Mouse (Mus musculus) hindbrain, embryonic 14.5 days (tissue): ENCODE results near the gene Mlf2. TPM values are rescaled to one million over a fixed set of nuclear protein-coding genes. Genes with fewer than 3 reads are reported as not detected.
A peak's percentile ranks its signal among the peaks of the same experiment; 100 is the strongest.
"Not testable (repeated sequence)": the region's sequence is repeated elsewhere in the genome, so short reads cannot be mapped to it uniquely, and the experiment has no call there.

Source experiments
- ATAC-seq: fragments of 200-750 bp; cut with Nextera tagmentation; 2 replicates; pipeline ENCODE4 v1.8.0; 2017; ENCODE audit warnings: moderate number of reproducible peaks, mild to moderate bottlenecking, moderate TSS enrichment, moderate library complexity; ENCODE audit not compliant: low FRiP score
- DNase-seq: peaks from one replicate; pipeline ENCODE4 v3.0.0-alpha.2; 2015; ENCODE audit warnings: low spot score
- H3K27ac ChIP-seq: fragments of 300-500 bp; sonication (generic); 2 replicates; pipeline ENCODE4 v1.5.1; 2014; ENCODE audit warnings: mild to moderate bottlenecking, moderate library complexity
- H3K27me3 ChIP-seq: fragments of 300-500 bp; sonication (generic); 2 replicates; pipeline ENCODE4 v1.6.1; 2014; ENCODE audit warnings: mild to moderate bottlenecking, low read length, mixed read lengths; ENCODE audit not compliant: control insufficient read depth, insufficient read depth
- H3K36me3 ChIP-seq: fragments of 300-500 bp; sonication (generic); replicated peaks from 2 replicates; pipeline ENCODE4 v1.6.1; 2014; ENCODE audit not compliant: control insufficient read depth, insufficient read depth
- H3K4me1 ChIP-seq: fragments of 300-500 bp; sonication (generic); replicated peaks from 2 replicates; pipeline ENCODE4 v1.6.1; 2014; ENCODE audit warnings: antibody characterized with exemption, low read length, mixed read lengths; ENCODE audit not compliant: control insufficient read depth, insufficient read depth
- H3K4me2 ChIP-seq: fragments of 300-500 bp; sonication (generic); replicated peaks from 2 replicates; pipeline ENCODE4 v1.6.1; 2014; ENCODE audit warnings: mild to moderate bottlenecking, moderate library complexity
- H3K4me3 ChIP-seq: fragments of 300-500 bp; sonication (generic); replicated peaks from 2 replicates; pipeline ENCODE4 v1.5.1; 2014; ENCODE audit warnings: mild to moderate bottlenecking, low read length
- H3K9ac ChIP-seq: fragments of 300-500 bp; sonication (generic); 2 replicates; pipeline ENCODE4 v1.6.1; 2014
- H3K9me3 ChIP-seq: fragments of 300-500 bp; sonication (generic); 2 replicates; pipeline ENCODE4 v1.6.1; 2016; ENCODE audit warnings: low read length; ENCODE audit not compliant: control insufficient read depth
- WGBS: fragments of 180-500 bp; shearing (Covaris S2); extraction: QIAGEN DNeasy Blood & Tissue Kit; methylation state at CpG from one replicate; pipeline ENCODE4 v1.1.7; 2014; 5-methylcytosine and 5-hydroxymethylcytosine counted together
- polyA plus RNA-seq: library from polyadenylated mRNA; unstranded; fragments of >200 nt; fragmentation: Nextera tagmentation; extraction: Ambion mirVana; gene quantifications from 2 replicates; pipeline ENCODE4 v1.2.1, GENCODE M21; 2014

Gene Mlf2
- 577 and 614 TPM in 2 replicates for polyA plus RNA-seq

DNA sequence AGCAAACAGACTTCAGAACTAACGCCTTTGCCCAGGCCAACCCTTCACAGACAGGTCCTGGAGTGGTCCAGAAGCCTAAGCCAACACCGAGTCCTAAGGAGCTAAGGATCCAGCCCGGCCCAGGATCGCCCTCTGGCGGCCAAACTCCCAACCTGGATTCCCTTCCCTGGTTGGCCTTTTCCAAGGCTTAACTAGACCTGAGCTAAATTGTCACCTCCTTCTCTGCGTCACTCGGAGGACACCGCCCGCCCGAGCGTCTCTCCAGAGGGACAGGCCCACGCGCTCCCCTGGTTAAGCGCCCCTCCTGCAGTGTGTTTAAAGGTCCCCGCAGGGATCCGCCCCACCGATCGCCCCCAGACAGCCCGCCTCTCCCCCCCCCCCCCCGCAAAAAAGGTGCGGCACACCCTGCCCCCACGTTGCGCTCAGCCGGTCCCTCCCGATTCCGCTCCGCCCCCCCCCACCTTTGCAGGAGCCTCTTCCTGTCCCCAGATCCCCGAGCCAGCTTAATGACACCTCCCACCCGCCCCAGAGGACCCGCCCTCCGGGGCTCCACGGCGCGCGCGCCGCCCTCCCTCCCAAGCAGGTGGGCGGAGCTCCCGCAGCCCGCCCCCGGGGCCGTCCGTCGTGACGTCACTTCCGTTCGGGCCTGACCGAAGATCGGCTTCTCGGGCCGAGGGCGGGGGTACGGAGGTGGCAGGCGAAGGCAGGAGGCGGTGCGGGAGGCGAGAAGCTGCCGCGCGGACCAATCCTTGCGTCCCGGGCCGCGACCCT, at the start of gene Mlf2:
Mlf2 (plus strand) TSS at position 633 of the 771 bp plus-strand sequence.
- ATAC-seq (peak; percentile 93), DNase-seq (peak; percentile 99)
- Histone ChIP-seq H3K9ac (peak within 1 kb of the TSS; percentile 98), H3K4me2 (peak within 1 kb of the TSS; percentile 81), H3K36me3 (peaks cover 31% of the 10 kb centered on the region), H3K27ac (peak within 1 kb of the TSS; percentile 95), H3K4me3 (peak within 1 kb of the TSS; percentile 96), H3K4me1 (peaks cover 11% of the 10 kb centered on the region), H3K27me3 (no peaks in the 10 kb centered on the region), H3K9me3 (no peaks in the 10 kb centered on the region)
- WGBS = 0% methylated on average over 49 of the region's 64 CpGs

DNA sequence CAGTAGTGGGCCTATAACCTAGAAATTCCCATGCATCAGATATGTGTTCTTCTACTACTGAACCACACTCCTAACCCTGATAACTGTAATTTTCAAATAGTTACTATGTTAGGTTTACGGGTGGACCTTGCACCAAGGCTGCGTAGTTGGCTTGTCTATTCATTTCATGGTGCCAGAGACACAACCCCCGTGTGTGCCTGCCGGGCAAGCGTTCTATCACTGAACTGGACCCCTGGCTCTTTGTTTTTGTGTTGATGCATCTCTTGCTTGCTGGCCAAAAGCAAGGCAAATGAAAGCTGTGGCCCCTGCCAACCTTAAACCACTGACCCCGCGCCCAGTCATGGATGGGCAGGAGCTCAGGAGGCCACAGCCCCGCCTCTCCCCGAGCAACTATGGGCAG, 49.4 kb upstream of the Mlf2 start:
- 94% methylated on average over 9 of the region's 9 CpGs for WGBS
- no peak overlapping the region for H3K27ac ChIP-seq

DNA sequence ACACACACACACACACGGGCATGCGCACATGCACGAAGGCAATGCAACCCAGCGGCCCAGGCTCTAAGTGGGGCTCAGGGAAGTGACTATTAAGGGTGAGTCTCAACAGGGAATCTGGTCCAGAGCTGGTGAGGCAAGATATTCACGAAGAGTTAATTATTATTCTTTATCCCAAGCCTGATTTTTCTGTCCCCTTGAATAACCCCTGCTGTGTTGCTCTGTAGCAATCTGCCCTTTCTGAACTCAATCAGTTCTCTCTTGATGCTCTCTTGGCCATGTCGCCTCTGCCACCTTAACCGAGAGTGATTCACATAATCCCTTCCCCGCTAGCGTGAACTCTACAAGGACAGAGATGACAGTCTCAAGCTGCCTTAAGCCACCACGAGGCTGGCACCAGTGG, 47.8 kb upstream of the Mlf2 start:
- no peaks in the 10 kb centered on the region for H3K9me3 ChIP-seq
- H3K4me1 ChIP-seq = no peaks in the 10 kb centered on the region
- ATAC-seq (no peak), DNase-seq (no peak)
- WGBS = 68% methylated on average over 10 of the region's 10 CpGs
- H3K4me3 ChIP-seq = no peak overlapping the region
- no peak overlapping the region for H3K27ac ChIP-seq
- no peaks in the 10 kb centered on the region for H3K36me3 ChIP-seq
- no peak overlapping the region for H3K4me2 ChIP-seq
- no peak overlapping the region for H3K9ac ChIP-seq
- no peaks in the 10 kb centered on the region for H3K27me3 ChIP-seq

More for the DNA sequence above, 49.4 kb upstream of the Mlf2 start:
- no peaks in the 10 kb centered on the region for H3K4me1 ChIP-seq
- H3K9ac ChIP-seq = no peak overlapping the region
- H3K9me3 ChIP-seq = no peaks in the 10 kb centered on the region
- no peak overlapping the region for H3K4me3 ChIP-seq
- H3K36me3 ChIP-seq = no peaks in the 10 kb centered on the region
- ATAC-seq (no peak), DNase-seq (no peak)
- H3K4me2 ChIP-seq = no peak overlapping the region
- H3K27me3 ChIP-seq = no peaks in the 10 kb centered on the region

DNA sequence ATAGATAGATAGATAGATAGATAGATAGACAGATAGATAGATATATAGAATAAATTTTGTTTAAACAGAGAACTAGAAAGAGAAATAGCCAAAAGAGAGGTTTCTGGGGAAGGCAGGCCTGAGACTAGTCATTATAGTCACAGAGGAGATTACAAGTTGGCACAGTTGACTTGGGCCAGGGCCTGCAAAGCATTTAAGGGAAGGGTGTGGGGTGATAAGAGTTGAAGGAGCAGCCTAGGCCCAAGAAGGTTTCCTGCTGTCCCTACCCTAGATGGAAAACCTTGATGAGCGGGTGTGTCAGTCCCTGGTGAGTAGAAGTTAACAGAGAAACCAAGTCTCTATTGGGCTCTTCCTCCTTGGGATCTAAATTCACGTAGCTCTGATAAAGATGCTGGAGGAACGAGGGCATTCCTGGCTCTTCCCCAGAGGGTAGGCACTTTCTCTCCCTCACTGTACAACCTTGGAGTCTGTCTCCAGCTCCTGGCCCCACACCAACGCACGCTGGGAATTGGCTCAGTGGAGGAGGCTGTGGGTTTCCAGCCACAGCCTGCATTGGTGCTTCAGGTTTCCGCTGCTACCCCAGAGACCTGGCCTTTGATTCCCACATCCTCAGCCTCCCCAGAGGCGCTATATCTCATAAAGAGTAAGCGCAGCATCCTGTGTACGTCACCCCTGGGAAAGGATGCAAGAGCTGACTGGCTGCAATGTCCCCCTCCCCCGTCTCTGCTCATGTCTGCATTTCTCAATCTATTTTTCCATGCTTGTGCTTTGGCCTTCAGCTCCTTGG, 46.3 kb upstream of the Mlf2 start:
- H3K4me3 ChIP-seq = no peak overlapping the region
- no peak overlapping the region for H3K4me2 ChIP-seq
- ATAC-seq = no peak
- no peak for DNase-seq
- H3K9ac ChIP-seq = no peak overlapping the region
- WGBS = 72% methylated on average over 10 of the region's 10 CpGs
- H3K9me3 ChIP-seq = no peaks in the 10 kb centered on the region
- H3K27me3 ChIP-seq = no peaks in the 10 kb centered on the region
- H3K27ac ChIP-seq = no peak overlapping the region
- no peaks in the 10 kb centered on the region for H3K4me1 ChIP-seq
- no peaks in the 10 kb centered on the region for H3K36me3 ChIP-seq

DNA sequence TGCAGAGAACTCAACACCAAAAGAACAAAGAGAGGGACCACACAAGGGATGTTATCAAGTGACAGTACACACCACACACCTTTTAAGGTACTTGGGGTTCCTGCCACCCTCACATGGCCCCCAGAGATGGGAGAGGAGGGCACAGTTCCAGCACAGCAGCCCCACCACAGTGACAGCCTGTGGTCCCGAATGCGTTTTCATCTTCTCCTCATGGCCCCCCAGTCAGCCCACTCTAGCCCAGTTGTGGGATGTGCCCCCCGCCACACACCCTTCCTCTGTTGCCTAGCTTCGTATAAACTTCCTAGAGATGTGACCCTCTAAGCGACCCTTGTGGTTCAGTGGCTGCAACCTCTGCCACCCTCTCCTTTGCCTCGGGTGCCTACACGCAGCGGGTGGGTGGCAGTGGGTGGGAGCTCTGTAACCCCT, 45.2 kb upstream of the Mlf2 start:
- Histone ChIP-seq H3K9me3 (no peaks in the 10 kb centered on the region), H3K4me3 (no peak overlapping the region), H3K4me2 (no peak overlapping the region), H3K27me3 (no peaks in the 10 kb centered on the region), H3K4me1 (no peaks in the 10 kb centered on the region), H3K9ac (no peak overlapping the region), H3K36me3 (no peaks in the 10 kb centered on the region), H3K27ac (no peak overlapping the region)
- no peak for DNase-seq
- WGBS = 94% methylated on average over 8 of the region's 8 CpGs
- ATAC-seq = no peak

DNA sequence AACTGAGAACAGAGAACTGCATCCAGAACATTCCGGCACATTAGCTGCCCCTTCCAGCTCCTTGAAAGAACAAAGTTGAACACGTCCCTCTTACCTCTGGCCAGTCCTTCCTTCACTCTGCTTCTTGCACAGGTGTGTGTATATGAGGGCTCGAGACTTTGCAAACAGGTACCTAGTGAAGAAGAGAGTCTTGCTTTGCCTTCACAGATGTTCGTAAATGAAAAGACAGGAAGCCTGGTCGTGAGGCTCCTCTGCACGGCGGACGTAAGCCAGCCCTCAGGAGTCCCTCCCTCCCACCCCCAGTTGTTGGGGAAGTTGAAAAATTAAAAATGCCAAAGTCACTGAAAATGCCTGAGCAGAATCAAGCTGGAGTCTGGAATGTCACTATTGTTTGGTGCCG, 43.2 kb upstream of the Mlf2 start, which contains the start of gene Cd4:
Cd4 (minus strand) TSS at position 236 of the 400 bp plus-strand sequence.
- Histone ChIP-seq H3K9me3 (no peaks in the 10 kb centered on the region), H3K4me1 (no peaks in the 10 kb centered on the region), H3K27ac (no peak within 1 kb of the TSS), H3K4me2 (no peak within 1 kb of the TSS), H3K27me3 (no peaks in the 10 kb centered on the region), H3K4me3 (no peak within 1 kb of the TSS), H3K9ac (no peak within 1 kb of the TSS), H3K36me3 (no peaks in the 10 kb centered on the region)
- WGBS = 92% methylated on average over 9 of the region's 9 CpGs
- ATAC-seq (no peak), DNase-seq (no peak)

DNA sequence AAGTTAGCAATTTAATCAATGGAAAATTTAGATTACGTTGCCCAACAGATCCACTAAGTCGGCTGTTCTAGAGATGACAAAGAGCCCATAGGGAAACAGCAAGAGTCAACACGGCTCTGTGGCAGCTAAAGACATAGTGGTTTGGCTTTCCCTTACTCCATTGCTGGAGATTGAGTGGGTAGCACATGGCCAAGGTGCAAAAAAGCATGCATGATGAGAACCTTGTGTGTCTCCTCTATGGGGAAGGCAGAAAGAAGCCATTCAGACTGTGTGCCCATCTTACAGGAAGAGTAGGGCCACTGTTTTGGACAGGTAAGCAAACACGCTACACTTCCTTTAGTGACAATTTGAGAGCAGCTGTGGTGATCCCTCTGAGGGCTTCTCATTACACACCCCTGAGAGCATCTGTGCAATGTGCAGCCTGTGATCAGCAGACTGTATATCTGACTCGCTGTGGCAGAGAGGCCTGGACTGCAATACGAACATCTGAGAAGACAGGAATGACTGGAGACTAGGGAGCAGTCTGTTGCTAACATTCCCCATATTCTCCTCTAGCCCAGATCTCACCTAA, 42.5 kb upstream of the Mlf2 start:
- Histone ChIP-seq H3K9me3 (no peaks in the 10 kb centered on the region), H3K4me3 (no peak overlapping the region), H3K9ac (no peak overlapping the region), H3K27ac (no peak overlapping the region), H3K4me1 (no peaks in the 10 kb centered on the region), H3K36me3 (no peaks in the 10 kb centered on the region), H3K27me3 (no peaks in the 10 kb centered on the region), H3K4me2 (no peak overlapping the region)
- no peak for DNase-seq
- WGBS = 92% methylated on average over 6 of the region's 6 CpGs
- no peak for ATAC-seq

DNA sequence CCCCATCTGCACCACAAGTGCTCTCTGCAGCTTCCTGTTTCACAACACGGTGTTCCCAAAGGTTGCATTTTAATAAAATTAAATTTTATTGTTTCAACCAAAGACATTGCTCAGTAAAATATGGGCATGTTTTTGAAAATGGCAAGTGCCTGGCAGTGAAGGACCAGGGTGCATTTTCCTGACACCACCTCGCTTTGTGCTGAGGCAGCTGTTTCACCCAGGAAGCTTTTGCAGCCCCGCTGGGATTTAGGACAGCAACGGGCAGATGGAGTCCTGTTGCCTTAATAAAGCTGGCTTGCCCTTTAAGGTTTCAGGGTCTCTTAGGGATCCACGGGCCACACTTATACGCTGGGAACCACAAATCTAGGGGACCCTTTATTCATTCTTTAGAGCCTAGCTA, 40.2 kb upstream of the Mlf2 start:
- WGBS = 58% methylated on average over 6 of the region's 6 CpGs
- Histone ChIP-seq H3K27ac (no peak overlapping the region), H3K36me3 (no peaks in the 10 kb centered on the region), H3K4me3 (no peak overlapping the region), H3K4me1 (no peaks in the 10 kb centered on the region), H3K9ac (no peak overlapping the region), H3K9me3 (no peaks in the 10 kb centered on the region), H3K27me3 (no peaks in the 10 kb centered on the region), H3K4me2 (no peak overlapping the region)
- no peak for DNase-seq
- ATAC-seq = no peak

DNA sequence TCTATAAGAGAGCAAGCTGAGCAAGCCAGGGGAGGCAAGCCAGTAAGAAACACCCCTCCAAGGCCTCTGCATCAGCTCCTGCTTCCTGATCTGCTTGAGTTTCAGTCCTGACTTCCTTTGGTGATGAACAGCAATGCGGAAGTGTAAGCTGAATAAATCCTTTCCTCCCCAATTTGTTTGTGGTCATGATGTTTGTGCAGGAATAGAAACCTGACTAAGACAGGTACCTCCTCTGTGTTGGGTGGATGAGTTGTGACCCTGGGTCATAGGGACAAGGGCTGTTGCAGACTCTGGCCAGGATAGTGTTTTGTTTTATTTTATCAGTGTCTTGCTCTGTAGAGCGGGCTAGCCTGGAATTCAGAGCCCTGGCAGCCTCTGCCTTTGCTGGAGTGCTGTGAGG, 37.1 kb upstream of the Mlf2 start:
- ATAC-seq = not testable (repeated sequence)

More for the DNA sequence above, 37.1 kb upstream of the Mlf2 start:
- not testable (repeated sequence) for H3K27ac ChIP-seq, H3K4me3 ChIP-seq, H3K9ac ChIP-seq, H3K9me3 ChIP-seq, H3K27me3 ChIP-seq, H3K36me3 ChIP-seq, H3K4me2 ChIP-seq, H3K4me1 ChIP-seq, DNase-seq
- 98% methylated on average over 2 of the region's 2 CpGs for WGBS
